Mouse (Mus musculus): ENCODE measurements around the gene Tmem238. TPM values are rescaled to one million over a fixed set of nuclear protein-coding genes. Genes with fewer than 3 reads are reported as not detected.

The Tmem238 gene
- polyA plus RNA-seq, 1 experiment from 2014 or later = 24.3 TPM

- no peaks in the 10 kb centered on the region for H3K36me3 ChIP-seq (ENCODE audit: control insufficient read depth, insufficient read depth, low read length)
- ATAC-seq (replicated peaks; ENCODE audit: low FRiP score, low TSS enrichment, low read depth) (no peak), DNase-seq (ENCODE audit: low spot score) (no peak)
- 0 out of 2 replicates have a peak, but pooled peaks cover under 1% of the 10 kb centered on the region for H3K4me1 ChIP-seq (replicated peaks; ENCODE audit: control insufficient read depth, insufficient read depth, low read length)
- no peak overlapping the region for H3K27ac ChIP-seq (ENCODE audit: low read depth)
- WGBS = 50% methylated on average over 1 of the region's 1 CpGs
- no peaks in the 10 kb centered on the region for H3K9me3 ChIP-seq (ENCODE audit: control insufficient read depth, low read length)
- H3K27me3 ChIP-seq (replicated peaks; ENCODE audit: control insufficient read depth, insufficient read depth, low read length) = no peaks in the 10 kb centered on the region
- no peak overlapping the region for H3K4me2 ChIP-seq (ENCODE audit: low read length)
- H3K4me3 ChIP-seq (ENCODE audit: low read depth, low read length) = no peak overlapping the region
- no peak overlapping the region for H3K9ac ChIP-seq (ENCODE audit: low read length)
These were observed 29.8 kb downstream of the Tmem238 start for GRCm38 (mm10) chr7:4759670-4760069.

GRCm38 (mm10) chr7:4752821-4753570 lies 36.5 kb downstream of the Tmem238 start, which contains the start of gene Cox6b2:
Gene Cox6b2 (minus strand): TSS chr7:4753094.
- 5% methylated on average over 24 of the region's 24 CpGs for WGBS
- Histone ChIP-seq H3K4me3 (ENCODE audit: low read depth, low read length) (peak within 1 kb of the TSS; percentile 35), H3K27ac (ENCODE audit: low read depth) (peak within 1 kb of the TSS; percentile 57; the same call in 1 of the 2 replicates), H3K36me3 (ENCODE audit: control insufficient read depth, insufficient read depth, low read length) (no peaks in the 10 kb centered on the region), H3K9ac (ENCODE audit: low read length) (peak within 1 kb of the TSS; percentile 36), H3K9me3 (ENCODE audit: control insufficient read depth, low read length) (no peaks in the 10 kb centered on the region), H3K4me1 (replicated peaks; ENCODE audit: control insufficient read depth, insufficient read depth, low read length) (peaks cover 17% of the 10 kb centered on the region; the same call in 1 of the 2 replicates), H3K4me2 (ENCODE audit: low read length) (peak within 1 kb of the TSS; percentile 64), H3K27me3 (replicated peaks; ENCODE audit: control insufficient read depth, insufficient read depth, low read length) (no peaks in the 10 kb centered on the region)
- ATAC-seq (replicated peaks; ENCODE audit: low FRiP score, low TSS enrichment, low read depth) (peak; percentile 90), DNase-seq (ENCODE audit: low spot score) (peak; percentile 94)

GRCm38 (mm10) chr7:4751971-4752820 lies 37.3 kb downstream of the Tmem238 start:
- H3K4me1 ChIP-seq (replicated peaks; ENCODE audit: control insufficient read depth, insufficient read depth, low read length) = peaks cover 17% of the 10 kb centered on the region; the same call in 1 of the 2 replicates
- peak overlapping the region; percentile 57; the same call in 1 of the 2 replicates for H3K27ac ChIP-seq (ENCODE audit: low read depth)

GRCm38 (mm10) chr7:4749169-4749568 lies 40.3 kb downstream of the Tmem238 start:
- WGBS = 83% methylated on average over 2 of the region's 2 CpGs
- no peak overlapping the region for H3K27ac ChIP-seq (ENCODE audit: low read depth)
- H3K4me1 ChIP-seq (replicated peaks; ENCODE audit: control insufficient read depth, insufficient read depth, low read length) = peaks cover 17% of the 10 kb centered on the region; the same call in 1 of the 2 replicates
- no peak overlapping the region for H3K4me2 ChIP-seq (ENCODE audit: low read length)
- no peak overlapping the region for H3K9ac ChIP-seq (ENCODE audit: low read length)
- H3K27me3 ChIP-seq (replicated peaks; ENCODE audit: control insufficient read depth, insufficient read depth, low read length) = no peaks in the 10 kb centered on the region
- DNase-seq (ENCODE audit: low spot score) (no peak), ATAC-seq (replicated peaks; ENCODE audit: low FRiP score, low TSS enrichment, low read depth) (no peak)
- H3K4me3 ChIP-seq (ENCODE audit: low read depth, low read length) = no peak overlapping the region
- H3K9me3 ChIP-seq (ENCODE audit: control insufficient read depth, low read length) = no peaks in the 10 kb centered on the region
- H3K36me3 ChIP-seq (ENCODE audit: control insufficient read depth, insufficient read depth, low read length) = peaks cover 22% of the 10 kb centered on the region

More at GRCm38 (mm10) chr7:4751971-4752820, 37.3 kb downstream of the Tmem238 start:
- no peaks in the 10 kb centered on the region for H3K9me3 ChIP-seq (ENCODE audit: control insufficient read depth, low read length)
- H3K4me2 ChIP-seq (ENCODE audit: low read length) = peak overlapping the region; percentile 64
- H3K4me3 ChIP-seq (ENCODE audit: low read depth, low read length) = peak overlapping the region; percentile 35
- H3K9ac ChIP-seq (ENCODE audit: low read length) = peak overlapping the region; percentile 36
- DNase-seq (ENCODE audit: low spot score) (peak; percentile 89), ATAC-seq (replicated peaks; ENCODE audit: low FRiP score, low TSS enrichment, low read depth) (peak; percentile 73)
- H3K36me3 ChIP-seq (ENCODE audit: control insufficient read depth, insufficient read depth, low read length) = no peaks in the 10 kb centered on the region; the same call in 1 of the 2 replicates
- no peaks in the 10 kb centered on the region for H3K27me3 ChIP-seq (replicated peaks; ENCODE audit: control insufficient read depth, insufficient read depth, low read length)
- WGBS = 2% methylated on average over 30 of the region's 30 CpGs

GRCm38 (mm10) chr7:4748321-4748720 lies 41.1 kb downstream of the Tmem238 start:
- Histone ChIP-seq H3K9me3 (ENCODE audit: control insufficient read depth, low read length) (no peaks in the 10 kb centered on the region), H3K9ac (ENCODE audit: low read length) (no peak overlapping the region), H3K27ac (ENCODE audit: low read depth) (no peak overlapping the region), H3K4me2 (ENCODE audit: low read length) (no peak overlapping the region), H3K36me3 (ENCODE audit: control insufficient read depth, insufficient read depth, low read length) (peaks cover 28% of the 10 kb centered on the region), H3K4me3 (ENCODE audit: low read depth, low read length) (no peak overlapping the region), H3K27me3 (replicated peaks; ENCODE audit: control insufficient read depth, insufficient read depth, low read length) (no peaks in the 10 kb centered on the region), H3K4me1 (replicated peaks; ENCODE audit: control insufficient read depth, insufficient read depth, low read length) (peaks cover 18% of the 10 kb centered on the region; the same call in 1 of the 2 replicates)
- DNase-seq (ENCODE audit: low spot score) = no peak
- no peak for ATAC-seq (replicated peaks; ENCODE audit: low FRiP score, low TSS enrichment, low read depth)
- 72% methylated on average over 4 of the region's 4 CpGs for WGBS

- no peaks in the 10 kb centered on the region for H3K27me3 ChIP-seq (replicated peaks; ENCODE audit: control insufficient read depth, insufficient read depth, low read length)
- no peak overlapping the region for H3K4me2 ChIP-seq (ENCODE audit: low read length)
- H3K4me3 ChIP-seq (ENCODE audit: low read depth, low read length) = no peak overlapping the region
- DNase-seq (ENCODE audit: low spot score) = no peak
- 72% methylated on average over 9 of the region's 9 CpGs for WGBS
- no peak for ATAC-seq (replicated peaks; ENCODE audit: low FRiP score, low TSS enrichment, low read depth)
- H3K9ac ChIP-seq (ENCODE audit: low read length) = no peak overlapping the region
- peaks cover 38% of the 10 kb centered on the region for H3K36me3 ChIP-seq (ENCODE audit: control insufficient read depth, insufficient read depth, low read length)
- peaks cover 18% of the 10 kb centered on the region; the same call in 1 of the 2 replicates for H3K4me1 ChIP-seq (replicated peaks; ENCODE audit: control insufficient read depth, insufficient read depth, low read length)
- no peaks in the 10 kb centered on the region for H3K9me3 ChIP-seq (ENCODE audit: control insufficient read depth, low read length)
- no peak overlapping the region for H3K27ac ChIP-seq (ENCODE audit: low read depth)
These were observed 42.1 kb downstream of the Tmem238 start for GRCm38 (mm10) chr7:4747156-4747899.

- Histone ChIP-seq H3K27me3 (replicated peaks; ENCODE audit: control insufficient read depth, insufficient read depth, low read length) (no peaks in the 10 kb centered on the region), H3K36me3 (ENCODE audit: control insufficient read depth, insufficient read depth, low read length) (peaks cover 42% of the 10 kb centered on the region), H3K9me3 (ENCODE audit: control insufficient read depth, low read length) (no peaks in the 10 kb centered on the region), H3K27ac (ENCODE audit: low read depth) (no peak overlapping the region), H3K4me2 (ENCODE audit: low read length) (no peak overlapping the region), H3K4me3 (ENCODE audit: low read depth, low read length) (no peak overlapping the region), H3K9ac (ENCODE audit: low read length) (no peak overlapping the region), H3K4me1 (replicated peaks; ENCODE audit: control insufficient read depth, insufficient read depth, low read length) (peaks cover 17% of the 10 kb centered on the region)
- WGBS = 87% methylated on average over 22 of the region's 22 CpGs
- ATAC-seq (replicated peaks; ENCODE audit: low FRiP score, low TSS enrichment, low read depth) (no peak), DNase-seq (ENCODE audit: low spot score) (no peak)
These were observed 43.0 kb downstream of the Tmem238 start for GRCm38 (mm10) chr7:4746326-4746980.

Measured in intestine, embryonic 14.5 days (tissue).